Mouse (Mus musculus): Measurements from ENCODE around the gene Carns1. TPM values are rescaled to one million over a fixed set of nuclear protein-coding genes. Genes with fewer than 3 reads are reported as not detected.

Gene Carns1
- total and polyA plus RNA-seq, 2 experiments, result 0.65 to 1.9 TPM

- Histone ChIP-seq H3K36me3 (ENCODE audit: control insufficient read depth, insufficient read depth, low read length) (no peaks in the 10 kb centered on the region), H3K27ac (replicated peaks; ENCODE audit: insufficient read depth, low read depth, low read length) (no peak overlapping the region), H3K79me2 (ENCODE audit: control insufficient read depth, insufficient read depth, low read length) (no peaks in the 10 kb centered on the region), H3K4me3 (ENCODE audit: insufficient read depth, low read depth, low read length) (no peak overlapping the region), H3K4me1 (ENCODE audit: control insufficient read depth, insufficient read depth, low read length) (peaks cover 3% of the 10 kb centered on the region), H3K9ac (ENCODE audit: low read depth, low read length) (no peak overlapping the region), H3K27me3 (ENCODE audit: control insufficient read depth, insufficient read depth, low read length) (no peaks in the 10 kb centered on the region)
- WGBS, result 72% methylated on average over 13 of the region's 13 CpGs
- no peak for DNase-seq (ENCODE audit: extremely low read depth, low read depth, low spot score)
- no peak for TF ChIP-seq POLR2A (IDR thresholded peaks at IDR 0.05; ENCODE audit: extremely low read depth, insufficient read depth, low read length)
- TF ChIP-seq CTCF (IDR thresholded peaks at IDR 0.05; ENCODE audit: low read depth, low read length), result no peak
Observed at GRCm38 (mm10) chr19:4171393-4172290, 3.6 kb downstream of the Carns1 start.

GRCm38 (mm10) chr19:4170723-4171392 is 4.4 kb downstream of the Carns1 start:
- Histone ChIP-seq H3K79me2 (ENCODE audit: control insufficient read depth, insufficient read depth, low read length) (no peaks in the 10 kb centered on the region), H3K9ac (ENCODE audit: low read depth, low read length) (no peak overlapping the region), H3K27ac (replicated peaks; ENCODE audit: insufficient read depth, low read depth, low read length) (no peak overlapping the region), H3K27me3 (ENCODE audit: control insufficient read depth, insufficient read depth, low read length) (no peaks in the 10 kb centered on the region), H3K36me3 (ENCODE audit: control insufficient read depth, insufficient read depth, low read length) (no peaks in the 10 kb centered on the region), H3K4me1 (ENCODE audit: control insufficient read depth, insufficient read depth, low read length) (peaks cover 3% of the 10 kb centered on the region), H3K4me3 (ENCODE audit: insufficient read depth, low read depth, low read length) (no peak overlapping the region)
- WGBS, result 95% methylated on average over 10 of the region's 10 CpGs
- TF ChIP-seq CTCF (IDR thresholded peaks at IDR 0.05; ENCODE audit: low read depth, low read length), result no peak
- no peak for TF ChIP-seq POLR2A (IDR thresholded peaks at IDR 0.05; ENCODE audit: extremely low read depth, insufficient read depth, low read length)
- no peak for DNase-seq (ENCODE audit: extremely low read depth, low read depth, low spot score)

- WGBS, result 2% methylated on average over 27 of the region's 27 CpGs
- Histone ChIP-seq H3K4me1 (ENCODE audit: control insufficient read depth, insufficient read depth, low read length) (peaks cover 3% of the 10 kb centered on the region), H3K9ac (ENCODE audit: low read depth, low read length) (peak overlapping the region; percentile 80), H3K79me2 (ENCODE audit: control insufficient read depth, insufficient read depth, low read length) (no peaks in the 10 kb centered on the region), H3K27me3 (ENCODE audit: control insufficient read depth, insufficient read depth, low read length) (no peaks in the 10 kb centered on the region), H3K4me3 (ENCODE audit: insufficient read depth, low read depth, low read length) (peak overlapping the region; percentile 68), H3K36me3 (ENCODE audit: control insufficient read depth, insufficient read depth, low read length) (no peaks in the 10 kb centered on the region), H3K27ac (replicated peaks; ENCODE audit: insufficient read depth, low read depth, low read length) (peak overlapping the region; percentile 53)
- no peak for DNase-seq (ENCODE audit: extremely low read depth, low read depth, low spot score)
- TF ChIP-seq POLR2A (IDR thresholded peaks at IDR 0.05; ENCODE audit: extremely low read depth, insufficient read depth, low read length) (no peak), CTCF (IDR thresholded peaks at IDR 0.05; ENCODE audit: low read depth, low read length) (no peak)
Observed at GRCm38 (mm10) chr19:4169810-4170209, 5.5 kb downstream of the Carns1 start.

GRCm38 (mm10) chr19:4169378-4169784 is 5.9 kb downstream of the Carns1 start:
- Histone ChIP-seq H3K27me3 (ENCODE audit: control insufficient read depth, insufficient read depth, low read length) (no peaks in the 10 kb centered on the region), H3K4me1 (ENCODE audit: control insufficient read depth, insufficient read depth, low read length) (peaks cover 3% of the 10 kb centered on the region), H3K36me3 (ENCODE audit: control insufficient read depth, insufficient read depth, low read length) (no peaks in the 10 kb centered on the region), H3K4me3 (ENCODE audit: insufficient read depth, low read depth, low read length) (peak overlapping the region; percentile 68), H3K9ac (ENCODE audit: low read depth, low read length) (peak overlapping the region; percentile 80), H3K27ac (replicated peaks; ENCODE audit: insufficient read depth, low read depth, low read length) (peak overlapping the region; percentile 53), H3K79me2 (ENCODE audit: control insufficient read depth, insufficient read depth, low read length) (no peaks in the 10 kb centered on the region)
- 1% methylated on average over 43 of the region's 43 CpGs for WGBS
- TF ChIP-seq CTCF (IDR thresholded peaks at IDR 0.05; ENCODE audit: low read depth, low read length) (peak; percentile 87), POLR2A (IDR thresholded peaks at IDR 0.05; ENCODE audit: extremely low read depth, insufficient read depth, low read length) (peak; percentile 88)
- DNase-seq (ENCODE audit: extremely low read depth, low read depth, low spot score), result peak; percentile 87

GRCm38 (mm10) chr19:4166678-4167476 is 8.4 kb downstream of the Carns1 start:
- no peak overlapping the region for H3K27ac ChIP-seq (replicated peaks; ENCODE audit: insufficient read depth, low read depth, low read length)
- H3K9ac ChIP-seq (ENCODE audit: low read depth, low read length), result no peak overlapping the region
- TF ChIP-seq POLR2A (IDR thresholded peaks at IDR 0.05; ENCODE audit: extremely low read depth, insufficient read depth, low read length), result no peak
- no peak for TF ChIP-seq CTCF (IDR thresholded peaks at IDR 0.05; ENCODE audit: low read depth, low read length)
- peaks cover 6% of the 10 kb centered on the region for H3K4me1 ChIP-seq (ENCODE audit: control insufficient read depth, insufficient read depth, low read length)
- no peak for DNase-seq (ENCODE audit: extremely low read depth, low read depth, low spot score)
- H3K79me2 ChIP-seq (ENCODE audit: control insufficient read depth, insufficient read depth, low read length), result no peaks in the 10 kb centered on the region; the same call in 1 of the 2 replicates
- no peaks in the 10 kb centered on the region for H3K36me3 ChIP-seq (ENCODE audit: control insufficient read depth, insufficient read depth, low read length)
- no peak overlapping the region for H3K4me3 ChIP-seq (ENCODE audit: insufficient read depth, low read depth, low read length)
- WGBS, result 88% methylated on average over 9 of the region's 9 CpGs
- no peaks in the 10 kb centered on the region for H3K27me3 ChIP-seq (ENCODE audit: control insufficient read depth, insufficient read depth, low read length)
